Mouse (Mus musculus): Measurements from ENCODE around the gene Nek6.

DNA sequence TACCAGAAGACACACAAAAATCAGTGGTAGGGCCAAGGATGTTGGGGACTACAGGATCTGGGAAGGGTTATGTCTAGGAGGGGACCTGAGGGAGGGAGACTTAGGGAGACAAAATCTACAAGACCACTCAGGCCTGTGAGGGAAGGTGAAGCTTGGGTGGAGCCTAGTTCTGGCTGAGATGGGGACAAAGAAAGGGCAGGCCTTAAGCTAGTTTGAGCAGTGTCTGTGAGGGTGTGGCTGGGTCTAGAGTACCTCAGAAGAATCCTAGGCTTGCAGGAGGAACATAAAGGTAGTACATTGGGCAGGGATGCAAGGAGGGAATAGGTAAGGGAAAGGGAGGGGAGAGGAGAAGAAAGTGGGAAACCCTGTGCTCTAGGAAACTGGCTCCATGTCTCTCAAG, 32.9 kb downstream of the Nek6 start:
- TF ChIP-seq POLR2A (IDR thresholded peaks at IDR 0.05; ENCODE audit: insufficient read length, low read depth): no peak
- no peak for TF ChIP-seq E2F4 (IDR thresholded peaks at IDR 0.05; ENCODE audit: insufficient read depth)
- TF ChIP-seq TCF12 (IDR thresholded peaks at IDR 0.05; ENCODE audit: insufficient read depth, poor library complexity, severe bottlenecking): no peak
- TF ChIP-seq USF1 (IDR thresholded peaks at IDR 0.05; ENCODE audit: low read depth): no peak
- no peak for TF ChIP-seq POLR2AphosphoS2 (IDR thresholded peaks at IDR 0.05; ENCODE audit: insufficient read length, low read depth)

Data from myocyte (in vitro differentiated cells).